Comparison of ENCODE assay signal across 19 mouse cellular contexts in the genomic region with DNA sequence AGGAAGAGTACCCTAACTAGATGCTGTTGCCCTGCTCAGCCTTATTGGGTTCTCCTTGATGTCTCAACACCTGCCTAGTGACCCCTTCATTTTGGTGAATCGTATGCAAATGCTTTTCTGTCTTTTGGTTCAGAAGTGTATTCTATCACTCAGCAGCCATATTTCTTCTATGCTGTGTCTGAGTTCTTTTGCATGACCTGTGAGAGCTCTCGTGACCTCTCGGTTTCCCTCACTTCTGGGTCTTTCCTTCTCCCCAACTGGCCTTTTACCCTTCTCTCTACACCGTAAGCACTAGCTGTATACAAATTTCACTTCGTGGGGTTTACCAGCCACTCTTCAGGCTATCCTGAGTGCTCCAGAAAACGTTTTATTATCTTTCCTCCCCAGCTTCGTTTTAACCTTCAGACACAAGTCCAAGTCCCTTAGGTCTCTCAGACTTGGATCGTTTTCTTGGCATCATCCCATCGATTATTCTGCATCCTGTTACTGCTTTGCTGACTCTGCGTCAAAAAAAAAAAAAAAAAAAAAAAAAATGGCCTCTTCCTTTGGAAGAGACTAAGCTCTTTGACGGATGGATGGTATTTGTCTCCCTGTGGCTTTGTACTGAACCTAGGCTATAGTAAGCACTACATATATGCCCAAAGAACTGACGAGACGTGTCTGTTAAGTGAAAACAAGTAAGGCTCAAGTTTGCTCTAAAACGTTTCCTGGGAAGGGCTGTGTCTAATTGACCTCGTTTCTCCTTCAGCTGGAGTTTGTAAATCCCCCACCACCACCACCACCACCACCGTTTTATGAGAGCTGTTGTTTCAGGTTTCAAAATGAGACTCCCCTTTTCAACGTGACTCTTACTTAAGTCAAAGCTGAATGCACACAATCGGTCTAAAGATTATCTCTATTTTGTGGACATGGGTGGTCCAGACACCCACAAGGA. TPM values are rescaled to one million over a fixed set of nuclear protein-coding genes. Genes with fewer than 3 reads are reported as not detected.
DNase-seq lines count a peak whose midpoint lies in the region; ATAC-seq and TF ChIP-seq lines count a peak whose summit lies in the region.
"Had no signal": no experiment of that assay in that cellular context is flagged by ENCODE, and none has a peak within 500 bp of the region (broad histone marks: within the 10 kb centered on the region; RNA-seq: fewer than 3 reads in every experiment).

No protein-coding gene starts in this region.

- peaks cover 21% of the 10 kb centered on the region for H3K4me1 ChIP-seq in forebrain, embryonic 15.5 days
- peaks cover 4% of the 10 kb centered on the region; the same call in 1 of the 2 replicates for H3K4me1 ChIP-seq in forebrain, embryonic 10.5 days
- H3K4me1 ChIP-seq in kidney, postnatal 0 days (replicated peaks; ENCODE audit: insufficient read depth, low read length) = no peaks in the 10 kb centered on the region; the same call in 1 of the 2 replicates
- H3K4me1 ChIP-seq in G1E (ENCODE audit: insufficient read depth, low read depth, low read length) = peaks cover 39% of the 10 kb centered on the region
- H3K4me1 ChIP-seq: liver, embryonic 13.5 days had no signal

- no peak for ATAC-seq in forebrain, embryonic 15.5 days (replicated peaks)
- ATAC-seq in kidney, postnatal 0 days (replicated peaks; ENCODE audit: low FRiP score, low read depth) = no peak
- ATAC-seq in G1E (ENCODE audit: extremely low read depth, insufficient number of reproducible peaks, low FRiP score, poor library complexity, severe bottlenecking) = no peak

- H3K4me2 ChIP-seq in forebrain, embryonic 15.5 days (replicated peaks) = no peak overlapping the region
- H3K4me2 ChIP-seq in kidney, postnatal 0 days (ENCODE audit: low read length) = peak overlapping the region; percentile 16; the same call in 1 of the 2 replicates
- H3K4me2 ChIP-seq: liver, embryonic 13.5 days had no signal

- no peaks in the 10 kb centered on the region for H3K27me3 ChIP-seq in forebrain, embryonic 15.5 days
- H3K27me3 ChIP-seq in forebrain, embryonic 10.5 days (ENCODE audit: poor library complexity, severe bottlenecking) = no peaks in the 10 kb centered on the region
- H3K27me3 ChIP-seq in kidney, postnatal 0 days (ENCODE audit: insufficient read depth, low read length) = no peaks in the 10 kb centered on the region
- no peaks in the 10 kb centered on the region for H3K27me3 ChIP-seq in G1E (ENCODE audit: insufficient read depth, low read length)
- H3K27me3 ChIP-seq: liver, embryonic 13.5 days had no signal

- WGBS in forebrain, embryonic 15.5 days = 58% methylated on average over 18 of the region's 18 CpGs
- 76% methylated on average over 18 of the region's 18 CpGs for WGBS in forebrain, embryonic 10.5 days
- WGBS in kidney, postnatal 0 days = 36% methylated on average over 18 of the region's 18 CpGs
- 64% methylated on average over 18 of the region's 18 CpGs for WGBS in macrophage (ENCODE audit: missing documents)

- H3K9me3 ChIP-seq in forebrain, embryonic 15.5 days = no peaks in the 10 kb centered on the region
- H3K9me3 ChIP-seq in forebrain, embryonic 10.5 days = no peaks in the 10 kb centered on the region
- H3K9me3 ChIP-seq in kidney, postnatal 0 days (replicated peaks; ENCODE audit: low read length) = no peaks in the 10 kb centered on the region
- peaks cover 3% of the 10 kb centered on the region for H3K9me3 ChIP-seq in G1E (replicated peaks)
- H3K9me3 ChIP-seq: liver, embryonic 13.5 days had no signal

- H3K79me2 ChIP-seq in macrophage (ENCODE audit: inconsistent target) = no peaks in the 10 kb centered on the region

- DNase-seq in forebrain, embryonic 10.5 days (ENCODE audit: extremely low spot score, low spot score) = no peak
- DNase-seq in kidney, postnatal 0 days (ENCODE audit: low spot score) = peak; percentile 28
- DNase-seq in kidney, postnatal 25 days = no peak
- no peak for DNase-seq in G1E (ENCODE audit: low spot score)
- DNase-seq in MN1 (ENCODE audit: low spot score) = no peak
- no peak for DNase-seq in T-cell, adult 2 months (ENCODE audit: low spot score)
- DNase-seq: adrenal gland, adult 8-10 months; embryo, embryonic 11 days; heart, postnatal 4 days; kidney, adult 18-20 months; liver, embryonic 13.5 days; thymus, postnatal 25 days had no signal

- H3K36me3 ChIP-seq in forebrain, embryonic 15.5 days = no peaks in the 10 kb centered on the region
- no peaks in the 10 kb centered on the region for H3K36me3 ChIP-seq in forebrain, embryonic 10.5 days (replicated peaks)
- no peaks in the 10 kb centered on the region for H3K36me3 ChIP-seq in kidney, postnatal 0 days (ENCODE audit: insufficient read depth, low read length)
- peaks cover 2% of the 10 kb centered on the region for H3K36me3 ChIP-seq in G1E (replicated peaks)
- H3K36me3 ChIP-seq in macrophage (ENCODE audit: inconsistent target) = no peaks in the 10 kb centered on the region
- H3K36me3 ChIP-seq: liver, embryonic 13.5 days had no signal

- no peak for TF ChIP-seq CTCF in kidney, postnatal 0 days (IDR thresholded peaks at IDR 0.05; ENCODE audit: low read depth)
- TF ChIP-seq CTCF in G1E (IDR thresholded peaks at IDR 0.05; ENCODE audit: low read depth, low read length) = no peak

- H3K4me3 ChIP-seq in forebrain, embryonic 15.5 days = no peak overlapping the region
- no peak overlapping the region for H3K4me3 ChIP-seq in forebrain, embryonic 10.5 days
- H3K4me3 ChIP-seq in kidney, postnatal 0 days (replicated peaks; ENCODE audit: low read depth, low read length) = no peak overlapping the region
- peak overlapping the region; percentile 25; the same call in 1 of the 2 replicates for H3K4me3 ChIP-seq in G1E (ENCODE audit: low read depth, low read length)
- H3K4me3 ChIP-seq in macrophage (ENCODE audit: inconsistent target) = no peak overlapping the region
- H3K4me3 ChIP-seq: heart, adult 2 months; layer of hippocampus, adult 2 months; liver, embryonic 13.5 days had no signal

- peak overlapping the region; percentile 39; the same call in 1 of the 2 replicates for H3K27ac ChIP-seq in forebrain, embryonic 15.5 days (replicated peaks)
- no peak overlapping the region for H3K27ac ChIP-seq in forebrain, embryonic 10.5 days
- H3K27ac ChIP-seq in kidney, postnatal 0 days = no peak overlapping the region
- H3K27ac ChIP-seq in macrophage = 0 out of 2 replicates have a peak overlapping the region, but pooled peaks have one; percentile 27
- H3K27ac ChIP-seq: heart, adult 2 months; layer of hippocampus, adult 2 months; liver, embryonic 13.5 days had no signal

- no peak overlapping the region for H3K9ac ChIP-seq in forebrain, embryonic 15.5 days (replicated peaks)
- H3K9ac ChIP-seq in kidney, postnatal 0 days (ENCODE audit: low read depth, low read length) = no peak overlapping the region
- H3K9ac ChIP-seq: liver, embryonic 13.5 days had no signal

RNA-seq across cellular contexts. Expression of a gene that starts 23.9 kb away (rescaled TPM):
- polyA plus RNA-seq in forebrain, embryonic 15.5 days (2015; fragmentation: Nextera tagmentation; extraction: Ambion mirVana) = 3.5 and 3.8 TPM in 2 replicates
- not detected in 2 replicates for polyA plus RNA-seq in forebrain, embryonic 10.5 days (2016; fragmentation: Nextera tagmentation; extraction: Ambion mirVana)
- not detected in 2 replicates for polyA plus RNA-seq in kidney, postnatal 0 days (2015; fragmentation: Nextera tagmentation; extraction: Ambion mirVana)
- total RNA-seq in G1E (2014; fragmentation: Nextera tagmentation) (1.7 TPM in 1 of 2 replicates, not detected in the other), G1E (2017) (0.16 and 0.41 TPM in 2 replicates)
- polyA plus RNA-seq in G1E (2012) (0.05 TPM in 1 of 2 replicates, not detected in the other), macrophage (2018) (not detected in 3 replicates)
- total RNA-seq in macrophage (2018; cell fraction: chromatin; rRNA removed) = not detected
- total RNA-seq in macrophage (2018; cell fraction: cytosol; rRNA removed) = not detected
- under 1 TPM in 1 of 26 experiments, not detected in 25; 0.86 TPM for total RNA-seq in macrophage (2018; cell fraction: nucleus; rRNA removed)
- total RNA-seq: adrenal gland, adult 8-10 months; heart, adult 2 months; heart, postnatal 4 days; layer of hippocampus, adult 2 months; left cerebral cortex, postnatal 14 days; neutrophil, adult 5-6 weeks had no signal
- polyA plus RNA-seq: C2C12; heart, adult 2 months; liver, embryonic 13.5 days had no signal

RNA-seq across cellular contexts. Expression of a gene that starts 47.5 kb away (rescaled TPM):
- 1.5 and 1.6 TPM in 2 replicates for polyA plus RNA-seq in forebrain, embryonic 15.5 days (2015; fragmentation: Nextera tagmentation; extraction: Ambion mirVana)
- polyA plus RNA-seq in forebrain, embryonic 10.5 days (2016; fragmentation: Nextera tagmentation; extraction: Ambion mirVana) = 0.25 and 0.42 TPM in 2 replicates
- polyA plus RNA-seq in kidney, postnatal 0 days (2015; fragmentation: Nextera tagmentation; extraction: Ambion mirVana) = 87.8 and 97.9 TPM in 2 replicates
- 2.3 and 5.2 TPM in 2 replicates for total RNA-seq in G1E (2014; fragmentation: Nextera tagmentation)
- 0.27 and 0.70 TPM in 2 replicates for total RNA-seq in G1E (2017)
- 0.04 TPM in 2 replicates for polyA plus RNA-seq in G1E (2012)
- 1 to 10 TPM in 2 of 26 experiments, under 1 TPM in 15, not detected in 9; 0.12 to 2.6 (median 0.30) TPM for total RNA-seq in macrophage (2018; cell fraction: chromatin; rRNA removed)
- under 1 TPM; 0.10 to 0.61 (median 0.27) TPM for total RNA-seq in macrophage (2018; cell fraction: cytosol; rRNA removed)
- total RNA-seq in macrophage (2018; cell fraction: nucleus; rRNA removed) = 1 to 10 TPM in 21 of 26 experiments, under 1 TPM in 5; 0.44 to 4.2 (median 1.4) TPM
- polyA plus RNA-seq in macrophage (2018) = 0.19 to 1.1 TPM (median 0.91 TPM) in 3 replicates
- polyA plus RNA-seq: C2C12 had no signal

Comparison
In these comparisons a context has a peak if more than half of its experiments do, and no peak if none do; other contexts are left out.
1. H3K27ac ChIP-seq: peak in forebrain, embryonic 15.5 days (single experiment) and macrophage (single experiment); none in forebrain, embryonic 10.5 days (single experiment) and kidney, postnatal 0 days (single experiment).
2. RNA of a gene that starts 47.5 kb away (polyA plus RNA-seq): 87.8 to 97.9 TPM in kidney, postnatal 0 days; 1.5 to 1.6 TPM in forebrain, embryonic 15.5 days, 0.19 to 1.1 TPM in macrophage, 0.25 to 0.42 TPM in forebrain, embryonic 10.5 days and 0.04 TPM in G1E; every median in the first group is over 10 times any median in the second.